Mouse (Mus musculus): ENCODE results near the gene Gm20388.

GRCm38 (mm10) chr8:122262835-122263234, 2352.2 kb downstream of the Gm20388 start:
- TF ChIP-seq POLR2A (IDR thresholded peaks at IDR 0.05; ENCODE audit: borderline replicate concordance, control insufficient read depth, low read depth, low read length) (no peak), CTCF (IDR thresholded peaks at IDR 0.05; ENCODE audit: control insufficient read depth, insufficient read depth, low read length) (no peak)

Measured in bone marrow, adult 2 months (tissue).